11 mouse cellular contexts compared by ENCODE assay signal in the genomic region with DNA sequence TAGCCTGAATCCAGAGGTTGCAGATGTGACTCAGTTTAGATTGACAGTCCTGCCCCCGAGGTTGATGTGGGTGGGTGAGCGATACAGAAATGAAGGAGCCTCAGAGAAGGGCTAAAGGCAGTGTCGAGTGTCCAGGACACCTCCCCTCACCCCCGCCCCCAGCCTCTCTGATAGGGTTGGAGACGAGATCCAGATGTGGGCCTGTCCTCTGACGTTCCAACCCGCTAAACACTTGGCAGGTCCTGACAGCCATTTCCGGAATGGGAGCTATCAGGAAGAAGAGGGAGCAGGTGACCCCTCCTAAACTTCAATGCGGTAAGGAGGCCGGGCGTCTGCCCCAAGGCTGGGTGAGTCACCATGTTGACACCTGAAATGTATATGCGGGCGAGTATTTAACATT. TPM values are rescaled to one million over a fixed set of nuclear protein-coding genes. Genes with fewer than 3 reads are reported as not detected.
DNase-seq lines count a peak whose midpoint lies in the region; ATAC-seq lines count a peak whose summit lies in the region.
"Had no signal": no experiment of that assay in that cellular context is flagged by ENCODE, and none has a peak within 500 bp of the region (broad histone marks: within the 10 kb centered on the region; RNA-seq: fewer than 3 reads in every experiment).

No protein-coding gene starts in this region.

- H3K36me3 ChIP-seq in heart, embryonic 10.5 days, result 0 out of 2 replicates have a peak, but pooled peaks cover 2% of the 10 kb centered on the region
- peaks cover 5% of the 10 kb centered on the region; the same call in 1 of the 2 replicates for H3K36me3 ChIP-seq in kidney, embryonic 15.5 days
- peaks cover 7% of the 10 kb centered on the region for H3K36me3 ChIP-seq in embryonic facial prominence, embryonic 14.5 days (ENCODE audit: control insufficient read depth, insufficient read depth, low read length)

- H3K9ac ChIP-seq in kidney, embryonic 15.5 days, result no peak overlapping the region
- no peak overlapping the region for H3K9ac ChIP-seq in embryonic facial prominence, embryonic 14.5 days (ENCODE audit: low read depth, low read length)

- peaks cover 70% of the 10 kb centered on the region for H3K4me1 ChIP-seq in heart, embryonic 10.5 days
- peaks cover 69% of the 10 kb centered on the region for H3K4me1 ChIP-seq in kidney, embryonic 15.5 days
- H3K4me1 ChIP-seq in embryonic facial prominence, embryonic 14.5 days (ENCODE audit: control insufficient read depth, insufficient read depth, low read length), result peaks cover 53% of the 10 kb centered on the region

- 18% methylated on average over 13 of the region's 13 CpGs for WGBS in heart, embryonic 10.5 days
- 15% methylated on average over 13 of the region's 13 CpGs for WGBS in kidney, embryonic 15.5 days
- WGBS in embryonic facial prominence, embryonic 14.5 days, result 14% methylated on average over 13 of the region's 13 CpGs

- no peak for DNase-seq in heart, embryonic 10.5 days (ENCODE audit: low spot score)
- DNase-seq in heart, postnatal 25 days (ENCODE audit: low spot score), result no peak
- DNase-seq in kidney, adult 9 months, result no peak
- DNase-seq in 416B (ENCODE audit: low read depth) (peak; percentile 66), adipocyte (ENCODE audit: low spot score) (no peak)
- DNase-seq in embryonic facial prominence, embryonic 14.5 days (ENCODE audit: low spot score), result peak; percentile 73
- no peak for DNase-seq in cerebellum, adult 8-10 months
- DNase-seq: adrenal gland, adult 8-10 months had no signal

- peak; percentile 75 for ATAC-seq in kidney, embryonic 15.5 days (replicated peaks; ENCODE audit: low FRiP score)
- 0 out of 2 replicates have a peak, but pooled peaks have one; percentile 17 for ATAC-seq in embryonic facial prominence, embryonic 14.5 days (ENCODE audit: low read depth)

- 0 out of 2 replicates have a peak overlapping the region, but pooled peaks have one; percentile 25 for H3K4me3 ChIP-seq in heart, embryonic 10.5 days
- no peak overlapping the region for H3K4me3 ChIP-seq in kidney, embryonic 15.5 days (replicated peaks)
- H3K4me3 ChIP-seq in embryonic facial prominence, embryonic 14.5 days (ENCODE audit: low read depth, low read length), result no peak overlapping the region
- H3K4me3 ChIP-seq: layer of hippocampus, adult 2 months had no signal

- intact Hi-C loops in heart, postnatal 25 days (cut with DNase I), result no loop called here

- H3K27ac ChIP-seq in heart, embryonic 10.5 days, result no peak overlapping the region
- H3K27ac ChIP-seq in kidney, embryonic 15.5 days, result 0 out of 2 replicates have a peak overlapping the region, but pooled peaks have one; percentile 45
- no peak overlapping the region for H3K27ac ChIP-seq in embryonic facial prominence, embryonic 14.5 days (replicated peaks; ENCODE audit: low read depth, low read length)
- H3K27ac ChIP-seq: layer of hippocampus, adult 2 months had no signal

- H3K4me2 ChIP-seq in kidney, embryonic 15.5 days, result no peak overlapping the region
- no peak overlapping the region for H3K4me2 ChIP-seq in embryonic facial prominence, embryonic 14.5 days (ENCODE audit: low read depth, low read length)

- no peaks in the 10 kb centered on the region for H3K9me3 ChIP-seq in heart, embryonic 10.5 days
- no peaks in the 10 kb centered on the region for H3K9me3 ChIP-seq in kidney, embryonic 15.5 days (replicated peaks)
- no peaks in the 10 kb centered on the region for H3K9me3 ChIP-seq in embryonic facial prominence, embryonic 14.5 days (ENCODE audit: control insufficient read depth, low read length)

- H3K27me3 ChIP-seq in heart, embryonic 10.5 days (ENCODE audit: insufficient read depth, poor library complexity, severe bottlenecking), result peaks cover 73% of the 10 kb centered on the region
- H3K27me3 ChIP-seq in kidney, embryonic 15.5 days, result peaks cover 39% of the 10 kb centered on the region
- peaks cover 27% of the 10 kb centered on the region for H3K27me3 ChIP-seq in embryonic facial prominence, embryonic 14.5 days (replicated peaks; ENCODE audit: control insufficient read depth, insufficient read depth, low read length)

RNA-seq across cellular contexts. Expression of gene Ngfr, which starts 11.7 kb away (rescaled TPM):
- 4.5 and 9.9 TPM in 2 replicates for polyA plus RNA-seq in heart, embryonic 10.5 days (2016; fragmentation: Nextera tagmentation; extraction: Ambion mirVana)
- under 1 TPM; 0.44 to 0.70 TPM for total RNA-seq in heart, postnatal 25 days (2021)
- 25.8 and 28.7 TPM in 2 replicates for polyA plus RNA-seq in kidney, embryonic 15.5 days (2015; fragmentation: Nextera tagmentation; extraction: Ambion mirVana)
- polyA plus RNA-seq in embryonic facial prominence, embryonic 14.5 days (2014; fragmentation: Nextera tagmentation; extraction: Ambion mirVana), result 47.5 and 58.7 TPM in 2 replicates
- total RNA-seq: granulocyte monocyte progenitor cell, adult 5-6 weeks had no signal

Comparison
In these comparisons a context has a peak if more than half of its experiments do, and no peak if none do; other contexts are left out.
1. DNase-seq: peak in 416B (single experiment) and embryonic facial prominence, embryonic 14.5 days (single experiment); none in heart, embryonic 10.5 days (single experiment), heart, postnatal 25 days (single experiment), kidney, adult 9 months (single experiment), adipocyte (single experiment) and cerebellum, adult 8-10 months (single experiment).